Mouse (Mus musculus): ENCODE measurements around the gene Kifap3. TPM values are rescaled to one million over a fixed set of nuclear protein-coding genes. Genes with fewer than 3 reads are reported as not detected.

Gene Kifap3
- polyA plus RNA-seq, 1 experiment from 2014 or later = 14.7 TPM

DNA sequence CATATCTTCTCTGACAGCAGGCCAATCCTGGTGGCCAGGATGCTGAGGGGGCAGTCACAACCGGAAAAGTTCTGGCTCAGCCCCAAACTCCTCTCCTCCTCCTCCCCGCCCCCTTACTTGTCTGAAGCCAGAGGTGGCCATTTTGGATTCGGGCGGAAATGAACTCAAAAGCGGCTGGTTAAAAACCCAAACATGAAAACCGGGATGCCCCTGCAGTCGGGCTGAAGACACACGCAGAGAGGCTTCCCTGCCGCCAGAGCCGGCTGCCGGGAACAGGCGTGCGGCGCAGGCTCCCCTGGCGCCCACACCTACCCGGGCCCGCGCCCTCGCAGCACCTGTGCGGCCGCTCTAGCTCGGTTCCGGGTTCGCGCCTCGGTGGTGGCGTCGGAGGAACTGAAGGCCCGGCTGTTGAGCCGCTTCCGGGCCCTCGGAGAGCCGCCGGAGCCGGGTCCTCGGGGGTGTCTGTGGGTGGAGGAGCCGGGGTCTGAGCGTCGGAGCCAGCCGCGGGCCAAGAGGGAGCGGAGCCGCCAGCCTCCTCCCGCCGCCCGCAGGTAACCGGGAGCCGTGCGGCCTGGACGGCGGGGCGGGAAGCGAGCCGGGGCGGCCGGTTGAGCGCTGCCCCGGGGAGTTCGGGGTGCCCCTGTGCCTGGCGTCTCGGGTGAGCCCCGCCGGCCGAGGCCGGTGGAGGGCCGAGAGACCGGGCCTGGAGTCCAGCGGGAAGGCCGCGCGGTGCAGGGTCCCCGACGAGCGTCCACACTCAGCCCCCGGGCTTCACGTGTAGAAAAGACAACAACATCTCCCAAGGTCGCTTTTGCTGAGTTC is 150.5 kb downstream of the Kifap3 start:
- H3K36me3 ChIP-seq (ENCODE audit: control insufficient read depth, insufficient read depth, low read length) = peaks cover 5% of the 10 kb centered on the region
- peak overlapping the region; percentile 98 for H3K9ac ChIP-seq (ENCODE audit: low read depth, low read length)
- H3K27ac ChIP-seq (ENCODE audit: low read depth, low read length) = peak overlapping the region; percentile 74
- peak overlapping the region; percentile 98 for H3K4me3 ChIP-seq (ENCODE audit: low read depth, low read length)
- no peaks in the 10 kb centered on the region for H3K9me3 ChIP-seq (ENCODE audit: control insufficient read depth, low read length)
- peak overlapping the region; percentile 81 for H3K4me2 ChIP-seq
- ATAC-seq (replicated peaks; ENCODE audit: low FRiP score) = peak; percentile 88
- peaks cover 14% of the 10 kb centered on the region for H3K4me1 ChIP-seq (replicated peaks; ENCODE audit: control insufficient read depth, insufficient read depth, low read length)
- WGBS = under 1% methylated on average over 71 of the region's 77 CpGs
- H3K27me3 ChIP-seq (replicated peaks; ENCODE audit: control insufficient read depth, insufficient read depth, low read length) = no peaks in the 10 kb centered on the region
- DNase-seq (ENCODE audit: low spot score) = peak; percentile 89

DNA sequence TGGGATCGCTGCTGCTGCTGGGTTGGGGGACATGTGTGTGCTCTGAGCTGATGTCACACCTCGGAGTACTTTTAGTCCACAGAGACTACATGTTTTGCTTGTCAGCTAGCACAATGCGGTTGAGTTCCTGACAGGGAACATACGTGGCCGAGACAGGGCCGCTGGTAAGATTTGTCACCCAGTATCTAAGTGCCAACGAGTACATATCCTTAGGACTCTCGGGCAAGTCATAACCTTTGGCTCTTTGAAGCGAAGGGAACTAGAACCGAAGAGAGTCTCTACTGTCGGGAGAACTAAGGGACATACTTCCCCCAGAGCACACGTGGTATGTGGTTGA is 151.0 kb downstream of the Kifap3 start:
- Histone ChIP-seq H3K27me3 (replicated peaks; ENCODE audit: control insufficient read depth, insufficient read depth, low read length) (no peaks in the 10 kb centered on the region), H3K9me3 (ENCODE audit: control insufficient read depth, low read length) (no peaks in the 10 kb centered on the region), H3K9ac (ENCODE audit: low read depth, low read length) (peak overlapping the region; percentile 98), H3K27ac (ENCODE audit: low read depth, low read length) (peak overlapping the region; percentile 74), H3K4me3 (ENCODE audit: low read depth, low read length) (peak overlapping the region; percentile 98), H3K4me2 (peak overlapping the region; percentile 81), H3K36me3 (ENCODE audit: control insufficient read depth, insufficient read depth, low read length) (peaks cover 10% of the 10 kb centered on the region), H3K4me1 (replicated peaks; ENCODE audit: control insufficient read depth, insufficient read depth, low read length) (peaks cover 14% of the 10 kb centered on the region)
- ATAC-seq (replicated peaks; ENCODE audit: low FRiP score) = peak; percentile 8
- 2% methylated on average over 12 of the region's 12 CpGs for WGBS
- DNase-seq (ENCODE audit: low spot score) = peak; percentile 45

DNA sequence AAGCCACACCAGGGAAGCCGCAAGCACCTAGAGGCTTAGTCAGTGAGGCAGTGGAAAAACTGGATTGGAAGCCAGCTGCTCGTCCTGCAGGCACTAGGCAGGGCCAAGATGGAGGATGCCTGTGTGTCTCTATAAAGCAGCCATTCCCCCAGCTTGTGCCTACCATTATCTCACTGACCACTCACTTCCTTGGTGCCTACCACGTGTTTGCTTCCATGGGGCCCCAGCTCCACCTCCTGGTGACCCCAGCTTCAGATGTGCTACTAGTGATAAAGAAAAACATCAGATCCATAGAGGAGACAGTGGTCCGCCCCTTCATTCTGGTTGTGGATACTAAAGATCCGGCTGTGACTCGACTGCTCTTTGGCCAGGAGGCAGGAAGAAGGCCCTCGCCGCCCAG is 152.4 kb downstream of the Kifap3 start:
- peaks cover 17% of the 10 kb centered on the region for H3K36me3 ChIP-seq (ENCODE audit: control insufficient read depth, insufficient read depth, low read length)
- ATAC-seq (replicated peaks; ENCODE audit: low FRiP score) = peak; percentile 49
- no peak for DNase-seq (ENCODE audit: low spot score)
- no peaks in the 10 kb centered on the region for H3K27me3 ChIP-seq (replicated peaks; ENCODE audit: control insufficient read depth, insufficient read depth, low read length)
- H3K9me3 ChIP-seq (ENCODE audit: control insufficient read depth, low read length) = no peaks in the 10 kb centered on the region
- H3K27ac ChIP-seq (ENCODE audit: low read depth, low read length) = no peak overlapping the region
- 64% methylated on average over 8 of the region's 8 CpGs for WGBS
- peak overlapping the region; percentile 98; the same call in 1 of the 2 replicates for H3K9ac ChIP-seq (ENCODE audit: low read depth, low read length)
- peak overlapping the region; percentile 81 for H3K4me2 ChIP-seq
- H3K4me1 ChIP-seq (replicated peaks; ENCODE audit: control insufficient read depth, insufficient read depth, low read length) = peaks cover 14% of the 10 kb centered on the region
- peak overlapping the region; percentile 98 for H3K4me3 ChIP-seq (ENCODE audit: low read depth, low read length)

DNA sequence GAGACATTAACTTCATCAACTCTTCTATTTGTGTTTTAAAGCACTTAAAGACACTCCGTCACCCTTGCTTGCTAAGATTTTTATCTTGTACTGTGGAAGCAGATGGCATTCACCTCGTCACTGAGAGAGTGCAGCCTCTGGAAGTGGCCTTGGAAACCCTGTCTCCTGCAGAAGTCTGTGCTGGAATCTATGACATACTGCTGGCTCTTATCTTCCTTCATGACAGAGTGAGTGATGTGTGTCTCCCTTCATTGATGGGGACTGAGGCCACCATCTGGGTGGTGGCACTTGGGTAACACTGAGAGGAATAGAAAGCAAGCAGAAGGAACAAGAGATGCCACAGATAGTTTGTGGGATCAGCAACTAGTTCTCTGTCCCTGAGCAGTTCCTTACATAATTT is 155.2 kb downstream of the Kifap3 start:
- Histone ChIP-seq H3K9ac (ENCODE audit: low read depth, low read length) (no peak overlapping the region), H3K27ac (ENCODE audit: low read depth, low read length) (no peak overlapping the region), H3K4me2 (no peak overlapping the region), H3K4me1 (replicated peaks; ENCODE audit: control insufficient read depth, insufficient read depth, low read length) (peaks cover 14% of the 10 kb centered on the region), H3K4me3 (ENCODE audit: low read depth, low read length) (no peak overlapping the region), H3K9me3 (ENCODE audit: control insufficient read depth, low read length) (no peaks in the 10 kb centered on the region), H3K36me3 (ENCODE audit: control insufficient read depth, insufficient read depth, low read length) (peaks cover 22% of the 10 kb centered on the region), H3K27me3 (replicated peaks; ENCODE audit: control insufficient read depth, insufficient read depth, low read length) (no peaks in the 10 kb centered on the region)
- ATAC-seq (replicated peaks; ENCODE audit: low FRiP score) = no peak
- no peak for DNase-seq (ENCODE audit: low spot score)
- WGBS = 82% methylated on average over 2 of the region's 2 CpGs

DNA sequence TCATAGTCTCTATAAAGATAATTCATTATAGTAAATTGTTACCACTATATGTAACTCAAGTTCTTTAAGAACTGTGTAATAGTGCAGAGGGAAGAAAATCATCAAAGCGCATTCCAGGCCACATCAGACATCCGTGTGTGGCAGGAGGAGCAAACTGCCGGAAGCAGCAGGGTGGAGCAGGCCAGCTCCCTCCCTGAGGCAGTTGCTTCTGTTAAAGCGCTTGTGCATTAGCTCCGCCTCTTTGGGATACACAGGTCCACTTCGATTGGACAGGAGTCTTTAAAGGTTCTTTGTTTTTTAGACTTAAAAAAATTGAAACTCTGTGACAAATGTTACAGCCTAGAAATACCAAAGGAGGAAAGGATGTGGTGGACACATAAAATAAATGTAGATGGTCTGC is 162.7 kb downstream of the Kifap3 start:
- H3K4me3 ChIP-seq (ENCODE audit: low read depth, low read length) = no peak overlapping the region
- no peak overlapping the region for H3K4me2 ChIP-seq
- ATAC-seq (replicated peaks; ENCODE audit: low FRiP score) (no peak), DNase-seq (ENCODE audit: low spot score) (no peak)
- H3K9me3 ChIP-seq (ENCODE audit: control insufficient read depth, low read length) = no peaks in the 10 kb centered on the region
- H3K27ac ChIP-seq (ENCODE audit: low read depth, low read length) = no peak overlapping the region
- H3K9ac ChIP-seq (ENCODE audit: low read depth, low read length) = no peak overlapping the region
- H3K27me3 ChIP-seq (replicated peaks; ENCODE audit: control insufficient read depth, insufficient read depth, low read length) = no peaks in the 10 kb centered on the region
- no peaks in the 10 kb centered on the region for H3K4me1 ChIP-seq (replicated peaks; ENCODE audit: control insufficient read depth, insufficient read depth, low read length)
- H3K36me3 ChIP-seq (ENCODE audit: control insufficient read depth, insufficient read depth, low read length) = peaks cover 32% of the 10 kb centered on the region
- WGBS = 70% methylated on average over 6 of the region's 6 CpGs

DNA sequence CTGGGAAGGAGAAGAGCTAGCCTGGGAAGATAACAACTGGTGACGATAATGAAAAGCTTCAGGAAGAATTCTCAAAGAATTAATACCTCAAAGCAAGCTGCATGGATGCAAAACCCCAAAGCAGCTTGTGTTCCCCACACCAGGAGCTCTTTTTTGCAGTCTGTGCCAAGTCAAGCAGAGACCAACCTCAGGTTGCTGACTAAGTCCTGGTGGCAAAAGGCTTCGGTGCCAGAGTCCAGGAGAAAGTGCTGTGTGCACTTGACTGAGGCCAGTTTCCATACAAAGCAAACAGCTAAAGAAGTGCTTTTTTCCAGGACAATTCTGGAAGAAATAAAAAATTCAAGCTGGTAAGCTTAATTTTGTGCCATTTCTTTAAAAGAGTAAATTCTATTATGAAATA is 174.0 kb downstream of the Kifap3 start:
- H3K4me2 ChIP-seq = no peak overlapping the region
- no peak overlapping the region for H3K27ac ChIP-seq (ENCODE audit: low read depth, low read length)
- no peaks in the 10 kb centered on the region for H3K9me3 ChIP-seq (ENCODE audit: control insufficient read depth, low read length)
- H3K27me3 ChIP-seq (replicated peaks; ENCODE audit: control insufficient read depth, insufficient read depth, low read length) = no peaks in the 10 kb centered on the region
- peaks cover 39% of the 10 kb centered on the region for H3K36me3 ChIP-seq (ENCODE audit: control insufficient read depth, insufficient read depth, low read length)
- H3K9ac ChIP-seq (ENCODE audit: low read depth, low read length) = no peak overlapping the region
- 88% methylated on average over 2 of the region's 2 CpGs for WGBS
- DNase-seq (ENCODE audit: low spot score) = no peak
- H3K4me3 ChIP-seq (ENCODE audit: low read depth, low read length) = no peak overlapping the region
- ATAC-seq (replicated peaks; ENCODE audit: low FRiP score) = no peak
- H3K4me1 ChIP-seq (replicated peaks; ENCODE audit: control insufficient read depth, insufficient read depth, low read length) = no peaks in the 10 kb centered on the region

DNA sequence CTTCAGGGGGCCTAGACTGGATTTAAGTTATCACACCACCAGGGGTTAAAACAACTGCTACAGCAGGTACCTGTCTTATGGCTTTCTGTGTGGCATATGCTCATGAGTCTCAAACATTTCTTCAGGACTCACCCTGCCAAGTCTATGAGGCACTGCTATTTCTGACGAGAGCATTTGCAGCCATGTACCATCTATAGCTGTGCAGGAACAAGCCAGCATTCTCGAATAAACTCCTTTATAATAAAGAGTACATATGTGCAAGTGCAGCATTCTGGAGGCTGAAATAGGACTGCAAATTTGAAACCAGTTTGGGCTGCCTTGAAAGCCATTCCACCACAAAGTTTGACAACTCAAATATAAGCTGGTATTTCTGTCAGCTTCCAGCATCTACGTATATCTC is 178.7 kb downstream of the Kifap3 start:
- no peaks in the 10 kb centered on the region for H3K9me3 ChIP-seq (ENCODE audit: control insufficient read depth, low read length)
- H3K9ac ChIP-seq (ENCODE audit: low read depth, low read length) = no peak overlapping the region
- ATAC-seq (replicated peaks; ENCODE audit: low FRiP score) (no peak), DNase-seq (ENCODE audit: low spot score) (no peak)
- H3K27me3 ChIP-seq (replicated peaks; ENCODE audit: control insufficient read depth, insufficient read depth, low read length) = no peaks in the 10 kb centered on the region
- H3K36me3 ChIP-seq (ENCODE audit: control insufficient read depth, insufficient read depth, low read length) = peaks cover 19% of the 10 kb centered on the region
- WGBS = 84% methylated on average over 3 of the region's 3 CpGs
- no peak overlapping the region for H3K4me2 ChIP-seq
- no peaks in the 10 kb centered on the region for H3K4me1 ChIP-seq (replicated peaks; ENCODE audit: control insufficient read depth, insufficient read depth, low read length)
- no peak overlapping the region for H3K4me3 ChIP-seq (ENCODE audit: low read depth, low read length)
- no peak overlapping the region for H3K27ac ChIP-seq (ENCODE audit: low read depth, low read length)

DNA sequence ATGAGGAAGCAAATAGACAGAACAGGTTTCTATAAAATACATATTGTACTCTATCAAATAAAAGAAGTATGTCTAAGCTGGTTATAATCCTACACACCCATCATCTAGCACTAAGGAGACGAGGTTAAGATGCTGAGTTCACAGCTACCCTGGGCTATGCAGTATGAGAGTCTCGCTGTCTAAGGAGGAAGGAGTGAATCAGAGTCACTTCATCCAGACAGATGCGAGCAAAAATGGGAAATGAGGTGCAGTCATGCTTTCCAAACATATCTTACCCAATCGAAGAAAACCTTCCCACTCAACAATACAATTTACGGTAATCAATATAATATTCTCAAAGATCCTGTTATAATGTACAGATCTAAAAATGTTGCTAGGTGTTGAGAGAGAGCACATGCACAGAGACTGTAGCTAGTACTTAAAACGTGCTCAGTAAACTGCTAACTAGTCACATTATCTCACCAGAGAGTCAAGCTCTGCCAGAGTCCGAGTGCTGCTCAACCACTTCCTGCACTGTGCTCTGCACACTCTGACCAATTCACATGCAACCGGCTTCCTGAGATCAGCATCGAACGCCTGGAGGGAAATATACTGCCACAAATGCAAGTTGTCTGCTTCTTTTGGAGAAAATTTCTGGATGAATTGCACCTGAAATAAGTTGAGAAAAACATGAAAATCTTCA is 184.8 kb downstream of the Kifap3 start:
- Histone ChIP-seq H3K9ac (ENCODE audit: low read depth, low read length) (no peak overlapping the region), H3K27ac (ENCODE audit: low read depth, low read length) (no peak overlapping the region), H3K9me3 (ENCODE audit: control insufficient read depth, low read length) (no peaks in the 10 kb centered on the region), H3K36me3 (ENCODE audit: control insufficient read depth, insufficient read depth, low read length) (peaks cover 12% of the 10 kb centered on the region), H3K27me3 (replicated peaks; ENCODE audit: control insufficient read depth, insufficient read depth, low read length) (no peaks in the 10 kb centered on the region), H3K4me3 (ENCODE audit: low read depth, low read length) (no peak overlapping the region), H3K4me2 (no peak overlapping the region), H3K4me1 (replicated peaks; ENCODE audit: control insufficient read depth, insufficient read depth, low read length) (no peaks in the 10 kb centered on the region)
- DNase-seq (ENCODE audit: low spot score) (no peak), ATAC-seq (replicated peaks; ENCODE audit: low FRiP score) (no peak)
- WGBS = 62% methylated on average over 10 of the region's 10 CpGs
